Mouse (Mus musculus) ES-Bruce4 (cell line): ENCODE measurements around the gene Dlg4. TPM values are rescaled to one million over a fixed set of nuclear protein-coding genes. Genes with fewer than 3 reads are reported as not detected.

Experiments used
- H3K27ac ChIP-seq: 2 replicates; pipeline ENCODE4 v1.5.1; 2012; ENCODE audit warnings: low read length, inconsistent platforms; ENCODE audit not compliant: insufficient read depth
- H3K27me3 ChIP-seq: 2 replicates; pipeline ENCODE4 v1.6.1; 2012; ENCODE audit warnings: mild to moderate bottlenecking, low read length, inconsistent platforms; ENCODE audit not compliant: control insufficient read depth, poor library complexity, insufficient read depth, severe bottlenecking
- H3K36me3 ChIP-seq: 2 replicates; pipeline ENCODE4 v1.6.1; 2012; ENCODE audit warnings: inconsistent platforms, mild to moderate bottlenecking, low read length, moderate library complexity; ENCODE audit not compliant: control insufficient read depth, poor library complexity, insufficient read depth, severe bottlenecking
- H3K4me1 ChIP-seq: one replicate; pipeline ENCODE4 v1.8.1; 2011; ENCODE audit warnings: low read length; ENCODE audit not compliant: control insufficient read depth, insufficient read depth
- H3K4me3 ChIP-seq: 2 replicates; pipeline ENCODE4 v1.5.1; 2011; ENCODE audit warnings: low read depth, mild to moderate bottlenecking, low read length
- H3K9ac ChIP-seq: 2 replicates; pipeline ENCODE4 v1.6.1; 2012; ENCODE audit warnings: low read depth, mild to moderate bottlenecking, inconsistent platforms; ENCODE audit not compliant: poor library complexity, severe bottlenecking
- H3K9me3 ChIP-seq: replicated peaks from 2 replicates; pipeline ENCODE4 v1.6.1; 2012; ENCODE audit warnings: mild to moderate bottlenecking, low read length, inconsistent platforms; ENCODE audit not compliant: control insufficient read depth, poor library complexity, insufficient read depth, severe bottlenecking
- CTCF ChIP-seq: IDR thresholded peaks from one replicate; pipeline ENCODE4 v1.8.1; 2011; ENCODE audit warnings: low read depth, low read length
- EP300 ChIP-seq: IDR thresholded peaks from 2 replicates; pipeline ENCODE4 v1.6.1; 2011; ENCODE audit warnings: low read depth, low read length; ENCODE audit not compliant: insufficient read depth
- POLR2A ChIP-seq: IDR thresholded peaks from one replicate; pipeline ENCODE4 v1.8.1; 2011; ENCODE audit warnings: low read length; ENCODE audit not compliant: insufficient read depth
- polyA plus RNA-seq: library from polyadenylated mRNA; stranded (reverse); fragments of >200 nt; gene quantifications from 2 replicates; pipeline ENCODE4 v1.2.4, GENCODE M21; 2011; ENCODE audit warnings: low read depth; ENCODE audit not compliant: missing spikeins, insufficient read depth, insufficient read length

The Dlg4 gene
- polyA plus RNA-seq, result 17.1 and 25.7 TPM in 2 replicates

DNA sequence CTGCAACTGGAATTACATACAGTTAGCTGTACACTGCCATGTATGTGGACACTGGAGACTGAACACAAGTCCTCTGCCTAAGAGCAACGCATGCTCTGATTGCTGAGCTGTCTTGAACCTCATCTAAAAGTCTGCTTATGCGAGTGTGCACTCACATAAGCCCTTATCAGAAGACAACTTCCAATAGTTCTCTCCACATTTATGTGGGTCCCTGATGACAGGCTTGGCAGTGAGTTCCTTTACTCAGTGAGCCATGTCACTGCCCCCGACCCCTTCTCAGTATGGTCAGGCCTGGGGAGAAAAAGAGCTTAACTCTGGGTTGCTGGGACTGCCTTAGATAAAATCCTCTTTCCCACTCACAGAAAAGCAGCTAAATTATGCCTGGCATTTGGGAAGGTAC, at the start of gene Dlg4:
Gene Dlg4 (plus strand): TSS at position 274 of the 400 bp plus-strand sequence.
- no peaks in the 10 kb centered on the region for H3K27me3 ChIP-seq
- H3K9me3 ChIP-seq, result no peaks in the 10 kb centered on the region
- H3K9ac ChIP-seq, result no peak within 1 kb of the TSS
- H3K4me3 ChIP-seq, result no peak within 1 kb of the TSS
- no peaks in the 10 kb centered on the region for H3K4me1 ChIP-seq
- TF ChIP-seq CTCF (no peak), EP300 (no peak), POLR2A (no peak)
- no peak within 1 kb of the TSS for H3K27ac ChIP-seq
- peaks cover 8% of the 10 kb centered on the region for H3K36me3 ChIP-seq

DNA sequence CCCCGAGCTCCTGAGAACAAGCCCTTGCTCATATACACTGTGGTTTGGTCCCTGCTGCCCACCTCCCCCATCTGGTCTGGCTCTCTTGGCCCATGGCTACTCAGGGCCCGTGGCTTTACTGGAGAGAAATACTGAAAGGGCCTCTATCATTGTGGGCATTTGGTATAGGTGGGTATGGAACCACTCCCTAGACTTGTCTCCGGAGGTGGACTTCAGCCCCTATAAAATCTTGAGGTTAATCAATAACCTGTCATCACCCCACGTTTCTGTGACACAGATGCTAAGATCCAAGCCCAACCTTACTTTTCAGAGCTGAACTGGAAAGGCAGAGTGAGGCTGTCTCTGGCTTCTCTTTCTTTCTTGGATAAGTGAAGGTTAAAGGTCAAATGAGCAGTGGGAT, 47.9 kb upstream of the Dlg4 start:
- no peak overlapping the region for H3K27ac ChIP-seq
- TF ChIP-seq EP300 (no peak), CTCF (no peak), POLR2A (no peak)
- no peaks in the 10 kb centered on the region for H3K27me3 ChIP-seq
- no peaks in the 10 kb centered on the region for H3K9me3 ChIP-seq
- peaks cover 44% of the 10 kb centered on the region for H3K36me3 ChIP-seq
- no peak overlapping the region for H3K9ac ChIP-seq
- H3K4me3 ChIP-seq, result no peak overlapping the region
- H3K4me1 ChIP-seq, result no peaks in the 10 kb centered on the region

DNA sequence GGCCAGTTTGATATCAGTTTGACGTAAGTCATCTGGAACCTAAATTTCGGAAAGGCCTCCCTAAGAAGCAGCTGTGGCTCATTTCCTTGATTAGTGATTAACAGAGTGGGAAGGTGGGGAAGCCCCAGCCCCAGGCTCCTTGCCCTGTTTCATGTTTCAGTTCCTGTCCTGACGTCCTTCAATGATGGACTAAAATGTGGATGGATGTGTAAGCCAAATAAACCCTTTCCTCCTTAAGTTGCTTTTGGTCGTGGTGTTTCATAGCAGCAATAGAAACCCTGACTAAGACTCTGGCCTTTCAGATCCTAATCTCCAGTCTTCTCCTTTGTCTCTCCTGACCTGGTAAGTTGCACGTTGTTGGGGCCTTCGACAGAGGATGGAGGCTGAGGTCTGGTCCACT, 46.5 kb upstream of the Dlg4 start:
- Histone ChIP-seq H3K9me3 (no peaks in the 10 kb centered on the region), H3K36me3 (peaks cover 55% of the 10 kb centered on the region), H3K27ac (no peak overlapping the region), H3K4me3 (no peak overlapping the region), H3K27me3 (no peaks in the 10 kb centered on the region), H3K9ac (no peak overlapping the region), H3K4me1 (no peaks in the 10 kb centered on the region)
- TF ChIP-seq POLR2A (no peak), EP300 (no peak), CTCF (no peak)

DNA sequence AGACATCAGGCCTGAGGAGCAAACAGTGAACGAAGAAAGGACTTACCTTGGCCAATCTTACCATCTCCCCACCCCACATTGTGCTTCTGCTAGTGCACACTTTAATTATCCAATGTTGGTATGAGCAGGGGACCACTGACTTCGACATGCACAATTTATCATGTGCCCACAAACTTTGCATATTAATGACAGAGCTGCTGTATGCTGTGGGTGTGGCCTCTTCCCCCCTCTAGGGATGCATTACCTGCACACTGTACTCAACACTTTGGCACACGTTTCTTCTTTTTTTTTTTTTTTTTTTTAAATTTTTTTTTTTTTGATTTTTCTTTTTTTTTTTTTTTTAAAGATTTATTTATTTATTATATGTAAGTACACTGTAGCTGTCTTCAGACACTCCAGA, 46.0 kb upstream of the Dlg4 start:
- H3K9me3 ChIP-seq, result no peaks in the 10 kb centered on the region
- no peak for TF ChIP-seq CTCF
- no peak for TF ChIP-seq EP300
- TF ChIP-seq POLR2A, result no peak
- H3K4me3 ChIP-seq, result no peak overlapping the region
- H3K9ac ChIP-seq, result no peak overlapping the region
- peaks cover 61% of the 10 kb centered on the region for H3K36me3 ChIP-seq
- H3K4me1 ChIP-seq, result no peaks in the 10 kb centered on the region
- no peaks in the 10 kb centered on the region for H3K27me3 ChIP-seq
- H3K27ac ChIP-seq, result no peak overlapping the region

DNA sequence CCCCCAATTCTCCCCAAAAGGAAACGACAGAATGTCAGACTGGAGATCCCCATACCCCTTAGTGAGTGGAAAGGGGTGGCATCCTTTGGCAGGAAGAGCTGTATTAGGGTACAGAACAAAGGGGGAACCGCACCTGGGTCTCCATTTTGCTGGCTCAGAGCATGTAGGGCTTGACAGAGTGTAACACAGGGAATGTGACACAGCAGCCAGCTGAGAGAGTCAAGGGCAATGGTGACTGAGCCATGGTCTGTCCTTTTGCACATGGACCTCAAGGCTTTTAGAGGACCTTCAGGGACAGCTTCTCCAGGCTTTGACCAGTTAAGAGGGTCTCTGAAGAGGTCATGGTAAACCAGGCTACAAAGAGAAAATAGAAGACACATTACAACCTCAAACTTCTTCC, 41.8 kb upstream of the Dlg4 start:
- no peaks in the 10 kb centered on the region for H3K9me3 ChIP-seq
- H3K9ac ChIP-seq, result no peak overlapping the region
- no peak overlapping the region for H3K4me3 ChIP-seq
- peaks cover 51% of the 10 kb centered on the region for H3K36me3 ChIP-seq
- no peaks in the 10 kb centered on the region for H3K27me3 ChIP-seq
- no peak for TF ChIP-seq CTCF
- no peak for TF ChIP-seq POLR2A
- TF ChIP-seq EP300, result no peak
- no peaks in the 10 kb centered on the region for H3K4me1 ChIP-seq
- no peak overlapping the region for H3K27ac ChIP-seq

DNA sequence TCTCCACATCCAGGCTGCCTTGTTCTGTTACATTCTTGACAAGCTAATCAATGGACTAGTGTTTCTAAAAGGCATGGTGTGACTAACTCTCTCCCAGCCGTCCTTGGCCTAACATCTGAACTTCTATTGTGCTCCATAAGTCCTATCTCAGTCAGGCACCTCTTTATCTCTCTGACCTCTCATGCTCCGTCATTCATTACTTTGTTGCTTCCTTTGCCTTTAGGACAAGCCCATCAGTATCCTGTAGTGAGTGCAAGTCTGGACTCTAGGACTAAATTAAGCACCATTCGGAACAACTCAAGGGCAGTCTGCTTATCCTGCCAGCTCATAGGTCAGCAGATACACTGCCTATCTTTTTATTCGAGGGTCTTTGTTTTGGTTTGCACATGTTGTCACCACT, 40.5 kb upstream of the Dlg4 start:
- Histone ChIP-seq H3K27me3 (no peaks in the 10 kb centered on the region), H3K9me3 (no peaks in the 10 kb centered on the region), H3K4me3 (no peak overlapping the region), H3K27ac (no peak overlapping the region), H3K4me1 (no peaks in the 10 kb centered on the region), H3K9ac (no peak overlapping the region), H3K36me3 (peaks cover 45% of the 10 kb centered on the region)
- TF ChIP-seq POLR2A (no peak), CTCF (no peak), EP300 (no peak)
